Mouse (Mus musculus): Measurements from ENCODE around the gene Abl1. TPM values are rescaled to one million over a fixed set of nuclear protein-coding genes. Genes with fewer than 3 reads are reported as not detected.

Gene Abl1
- total RNA-seq, 4 experiments from 2014 or later = 80.1 to 111 (median 87.9) TPM

DNA sequence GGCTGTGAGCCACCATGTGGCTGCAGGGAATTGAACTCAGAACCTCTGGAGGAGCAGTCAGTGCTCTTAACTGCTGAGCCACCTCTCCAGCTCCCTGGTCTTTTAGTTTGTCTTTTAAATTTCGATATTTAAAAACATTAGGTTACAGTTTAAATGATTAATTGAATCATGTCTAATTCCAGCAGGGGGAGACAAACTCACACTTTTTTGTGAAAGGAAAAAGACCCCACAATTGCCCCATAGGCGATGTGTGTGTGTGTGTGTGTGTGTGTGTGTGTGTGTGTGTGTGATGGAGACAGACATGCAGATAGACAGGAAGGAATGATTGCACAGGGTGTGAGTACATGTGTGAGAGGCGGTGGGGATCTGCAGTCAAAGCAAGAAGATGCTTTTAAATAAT is 100.1 kb downstream of the Abl1 start:
- DNase-seq = no peak

DNA sequence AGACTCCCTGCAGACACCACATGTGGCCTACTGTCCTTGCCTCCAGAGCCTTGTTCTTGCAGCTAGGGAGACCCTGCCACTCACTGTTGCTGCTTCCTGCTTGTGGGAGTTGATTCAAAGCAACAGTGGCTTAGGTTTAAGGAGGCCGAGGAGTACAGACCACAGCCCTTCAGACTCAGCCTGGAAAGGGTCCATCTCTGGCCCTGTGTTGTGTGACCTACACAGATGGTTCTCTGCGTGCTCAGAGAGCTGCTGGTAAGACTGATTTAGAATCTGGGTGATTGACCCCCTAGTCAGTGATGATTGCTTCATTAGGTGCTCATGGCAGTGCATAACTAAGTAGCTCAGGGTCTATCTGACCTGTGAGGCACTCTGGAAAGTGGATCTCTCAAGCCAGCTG is 101.0 kb downstream of the Abl1 start:
- no peak for DNase-seq

- no peak for DNase-seq
These were observed 102.6 kb downstream of the Abl1 start for GRCm38 (mm10) chr2:31790728-31791251.

DNA sequence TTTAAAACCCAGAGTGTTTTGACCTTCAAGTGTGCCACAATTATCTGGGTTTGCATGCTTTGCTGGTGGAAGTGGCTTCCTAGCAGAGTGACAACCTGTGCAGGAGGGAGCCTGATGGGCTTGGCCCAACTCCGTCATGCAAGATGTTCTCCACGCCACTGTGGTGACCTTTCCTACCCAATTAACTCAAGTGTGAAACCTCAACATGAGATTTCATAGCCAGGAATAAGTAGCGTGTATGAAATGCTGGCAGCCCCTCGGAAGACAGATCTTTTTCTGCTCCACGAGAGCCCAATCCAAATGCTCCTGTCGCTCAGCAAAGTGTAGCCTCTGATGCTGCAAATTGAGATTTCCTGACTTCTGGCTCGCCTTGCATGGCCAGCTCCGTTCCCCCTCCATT is 103.1 kb downstream of the Abl1 start:
- DNase-seq = no peak

- DNase-seq = no peak
These were observed 104.4 kb downstream of the Abl1 start for GRCm38 (mm10) chr2:31792611-31793010.

DNA sequence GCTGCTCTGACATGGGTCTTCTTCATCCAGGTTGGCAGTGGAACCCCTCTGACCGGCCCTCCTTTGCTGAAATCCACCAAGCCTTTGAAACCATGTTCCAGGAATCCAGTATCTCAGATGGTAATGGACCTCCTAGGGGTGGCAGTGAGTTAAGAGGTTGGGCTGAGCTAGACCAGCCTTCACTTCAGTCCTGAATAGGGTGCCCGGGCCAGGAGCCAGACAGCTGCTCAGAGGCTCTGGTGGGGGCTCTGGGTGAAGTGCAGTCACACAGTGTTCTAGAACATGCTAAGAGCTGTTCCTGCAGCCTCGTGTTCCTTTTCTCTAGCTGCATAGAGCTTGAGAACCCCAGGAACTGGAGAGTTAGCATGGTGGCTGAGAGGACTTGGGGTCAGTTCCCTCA is 108.8 kb downstream of the Abl1 start:
- no peak for DNase-seq

DNA sequence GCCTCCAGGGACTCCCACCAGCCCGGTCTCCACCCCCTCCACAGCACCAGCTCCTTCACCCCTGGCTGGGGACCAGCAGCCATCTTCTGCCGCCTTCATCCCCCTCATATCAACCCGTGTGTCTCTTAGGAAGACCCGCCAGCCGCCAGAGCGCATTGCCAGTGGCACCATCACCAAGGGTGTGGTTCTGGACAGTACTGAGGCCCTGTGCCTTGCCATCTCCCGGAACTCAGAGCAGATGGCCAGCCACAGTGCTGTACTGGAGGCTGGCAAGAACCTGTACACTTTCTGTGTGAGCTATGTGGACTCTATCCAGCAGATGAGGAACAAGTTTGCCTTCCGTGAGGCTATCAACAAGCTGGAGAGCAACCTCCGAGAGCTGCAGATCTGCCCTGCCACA is 113.2 kb downstream of the Abl1 start:
- no peak for DNase-seq

GRCm38 (mm10) chr2:31802811-31803210 is 114.6 kb downstream of the Abl1 start:
- DNase-seq = no peak

- DNase-seq = no peak
These were observed 115.3 kb downstream of the Abl1 start for GRCm38 (mm10) chr2:31803480-31803879.

GRCm38 (mm10) chr2:31806639-31807382 is 118.6 kb downstream of the Abl1 start:
- DNase-seq = no peak

- DNase-seq = no peak
These were observed 120.5 kb downstream of the Abl1 start for GRCm38 (mm10) chr2:31808410-31809357.

- no peak for DNase-seq
These were observed 121.2 kb downstream of the Abl1 start for GRCm38 (mm10) chr2:31809358-31809740.

DNA sequence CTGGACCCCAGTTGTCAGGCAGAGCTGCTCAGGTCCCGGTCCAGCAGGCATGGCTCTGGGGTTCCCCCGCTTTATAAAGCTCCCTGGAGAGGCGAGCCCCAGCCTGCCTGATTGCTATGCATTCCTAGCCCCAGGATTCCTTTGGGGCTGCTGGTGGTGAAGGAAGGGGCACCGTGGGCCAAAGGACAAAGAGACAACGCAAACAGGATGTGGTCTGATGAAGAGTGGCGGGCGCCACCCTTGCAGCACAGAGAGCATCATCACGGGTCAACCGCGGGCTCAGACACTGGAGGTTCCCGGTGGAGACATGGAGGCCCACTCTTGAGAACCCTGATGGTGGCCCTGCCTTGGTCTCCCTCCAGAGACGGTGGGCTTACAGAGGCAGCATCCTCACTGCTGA is 122.3 kb downstream of the Abl1 start, which contains the start of gene Qrfp:
Gene Qrfp, minus strand, starts transcription at position 137 of the 400 bp plus-strand sequence.
- no peak for DNase-seq

DNA sequence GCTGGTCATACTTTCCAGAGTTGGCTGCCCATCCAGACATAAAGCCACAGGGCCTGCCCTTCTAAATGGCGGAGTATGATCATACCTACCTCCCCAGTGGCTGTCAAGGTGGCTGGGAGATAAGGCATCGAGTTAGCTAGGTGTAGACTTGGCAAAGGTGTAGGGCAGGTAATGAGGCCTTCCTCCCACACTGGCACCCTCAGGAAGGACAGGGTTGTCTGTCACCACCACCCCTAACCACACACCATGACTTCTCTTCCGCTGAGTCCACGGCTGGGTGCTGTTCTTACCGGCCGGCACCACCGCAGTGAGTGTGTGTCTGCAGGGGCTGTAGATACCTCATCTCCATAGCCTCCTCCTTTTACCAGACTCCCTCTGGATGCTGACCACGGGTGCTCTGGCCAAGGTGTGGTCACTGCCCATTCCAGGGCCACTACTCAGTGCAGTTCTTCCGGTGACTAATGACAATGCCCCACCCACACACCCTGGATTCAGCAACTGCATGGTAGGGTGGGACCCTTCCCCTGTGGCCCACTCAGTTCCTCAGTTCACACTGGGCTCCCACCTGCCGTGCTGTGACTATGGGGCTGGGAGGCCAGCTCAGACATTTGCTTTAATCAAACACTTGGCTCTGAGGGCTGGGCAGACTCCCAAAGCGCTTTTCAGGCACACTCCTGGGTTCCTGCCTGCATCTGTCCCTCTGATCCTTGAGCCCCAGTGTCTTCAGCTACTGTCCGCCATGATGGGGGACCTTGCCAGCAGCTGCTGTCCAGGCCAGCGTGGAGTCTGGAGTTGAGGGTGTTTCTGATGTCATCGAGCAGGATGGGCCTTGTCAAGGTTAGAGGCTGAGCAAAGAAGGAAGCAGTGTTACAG is 123.1 kb downstream of the Abl1 start:
- no peak for DNase-seq

DNA sequence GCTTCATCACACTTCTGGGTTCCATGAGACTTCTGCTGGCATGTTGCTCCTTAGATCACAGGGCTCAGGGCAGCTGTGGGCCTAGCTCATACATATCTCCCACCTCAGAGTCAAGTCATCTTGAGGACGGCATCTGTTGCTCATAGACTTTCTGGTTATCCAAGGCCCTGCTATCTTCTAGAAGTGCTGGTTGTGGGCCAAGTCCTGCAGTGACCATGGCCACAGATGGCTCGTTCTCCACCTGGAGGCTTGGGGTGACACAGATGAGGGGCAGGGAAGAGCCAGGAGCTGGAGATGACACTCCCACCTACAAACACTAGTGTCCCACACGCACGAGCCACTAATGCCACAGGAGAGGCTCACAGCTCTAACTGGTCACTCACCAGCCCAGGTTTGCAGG is 125.5 kb downstream of the Abl1 start:
- DNase-seq = no peak

GRCm38 (mm10) chr2:31814699-31815098 is 126.5 kb downstream of the Abl1 start:
- DNase-seq = no peak

DNA sequence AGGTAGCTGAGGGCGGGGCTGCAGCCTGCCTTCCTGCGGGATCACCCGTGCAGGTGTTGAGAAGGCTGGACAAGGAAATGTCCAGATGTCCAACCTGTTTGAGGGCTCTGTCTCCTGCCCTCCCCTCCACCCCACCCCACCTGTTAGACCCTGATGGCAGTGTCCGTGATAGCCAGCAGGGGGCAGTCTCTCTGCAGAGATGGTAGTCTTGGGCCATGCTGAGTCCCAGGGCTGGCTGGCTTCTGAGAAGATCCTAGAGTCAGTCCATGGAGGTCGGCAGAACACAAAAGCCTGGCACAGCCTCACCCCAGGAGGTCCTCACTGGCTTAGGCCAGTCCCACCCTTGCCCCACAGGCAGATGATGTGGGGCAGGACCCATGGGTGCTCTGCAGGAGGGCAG is 127.2 kb downstream of the Abl1 start:
- peak; percentile 24 for DNase-seq

DNA sequence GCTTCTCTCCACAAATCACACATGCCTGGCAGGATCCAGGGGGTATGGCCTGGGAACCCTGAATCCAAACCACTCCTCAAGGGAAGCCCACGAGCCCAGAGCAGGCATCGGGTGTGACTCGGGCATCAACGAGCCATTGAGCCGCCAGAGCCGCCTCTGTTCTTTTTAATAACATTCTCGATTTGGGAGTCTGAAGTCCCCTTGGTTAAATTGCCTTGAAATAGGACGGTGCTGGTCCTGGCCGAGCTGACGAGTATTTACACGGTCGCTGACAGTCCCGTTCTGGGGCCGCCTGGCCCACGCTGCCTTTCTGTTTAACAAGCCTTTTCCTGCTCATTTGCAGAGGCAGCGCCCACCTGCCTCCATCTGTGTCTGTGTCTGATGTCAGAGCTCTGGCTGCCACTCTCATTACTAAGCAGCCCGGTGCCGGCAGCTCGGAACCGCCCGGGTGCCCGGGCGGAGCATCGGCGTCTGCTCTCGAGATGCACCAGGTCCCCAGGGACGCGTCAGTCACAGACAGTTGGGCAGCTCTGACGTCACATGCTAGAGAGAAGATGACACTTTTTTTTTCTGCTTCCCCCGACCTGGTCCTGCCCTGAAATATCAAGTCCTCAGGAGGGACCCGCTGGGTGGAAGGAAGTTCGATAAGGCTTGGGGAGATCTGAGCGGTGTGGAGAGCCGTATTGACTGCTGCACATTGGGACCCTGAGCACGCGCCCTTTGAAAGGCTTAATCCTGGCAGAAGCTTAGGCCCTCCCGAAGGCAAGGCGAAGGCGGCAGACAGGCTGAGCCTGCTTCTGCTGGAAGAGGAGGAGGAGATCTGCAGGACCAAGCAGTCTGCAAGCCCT is 134.6 kb downstream of the Abl1 start:
- no peak for DNase-seq

GRCm38 (mm10) chr2:31823933-31824730 is 136.0 kb downstream of the Abl1 start:
- DNase-seq = no peak

DNA sequence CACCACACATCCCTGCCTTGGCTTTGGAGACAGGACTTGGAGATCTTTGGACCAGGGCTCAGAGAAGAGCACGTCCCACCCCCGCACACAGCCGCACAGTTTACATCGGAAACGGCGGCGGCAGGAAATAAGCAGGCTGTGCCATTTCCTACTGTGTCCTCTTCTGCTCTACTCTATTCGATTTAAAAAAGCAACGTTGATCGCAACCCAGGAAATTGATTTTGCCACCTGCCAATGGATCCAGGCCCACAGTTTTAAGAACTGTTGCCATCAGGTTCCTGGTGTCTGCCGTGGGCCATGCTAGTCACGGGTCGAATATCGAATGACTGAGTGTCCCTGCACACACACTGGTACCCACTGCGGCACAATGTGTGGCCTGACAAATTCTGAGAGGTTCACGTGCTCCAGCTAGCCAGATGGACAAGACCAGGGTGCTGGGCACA is 137.3 kb downstream of the Abl1 start:
- no peak for DNase-seq

Data from adrenal gland, adult 8-10 months (tissue).